Mouse (Mus musculus): Measurements from ENCODE around the gene Stx1a.
A peak's percentile ranks its signal among the peaks of the same experiment; 100 is the strongest.
"Not testable (repeated sequence)": the region's sequence is repeated elsewhere in the genome, so short reads cannot be mapped to it uniquely, and the experiment has no call there.

Stx1a gene

GRCm38 (mm10) chr5:135042105-135042788 is 19.0 kb downstream of the Stx1a start:
- no peak for DNase-seq

- DNase-seq: no peak
Measured at GRCm38 (mm10) chr5:135044575-135044974, 21.3 kb downstream of the Stx1a start.

- no peak for DNase-seq
Measured at GRCm38 (mm10) chr5:135048539-135048938, 25.3 kb downstream of the Stx1a start.

- not testable (repeated sequence) for DNase-seq
Measured at GRCm38 (mm10) chr5:135049268-135049667, 26.0 kb downstream of the Stx1a start.

- DNase-seq: no peak
Measured at GRCm38 (mm10) chr5:135053356-135053755, 30.1 kb downstream of the Stx1a start.

- DNase-seq: peak; percentile 94 to 96
Measured at GRCm38 (mm10) chr5:135063629-135064381, 40.5 kb downstream of the Stx1a start, which contains the start of gene Dnajc30. TSS of gene Dnajc30 (plus strand) at chr5:135064202.

GRCm38 (mm10) chr5:135064382-135064766 is 41.1 kb downstream of the Stx1a start:
- DNase-seq: no peak

- not testable (repeated sequence) for DNase-seq
Measured at GRCm38 (mm10) chr5:135064909-135065446, 41.7 kb downstream of the Stx1a start, which contains the start of gene Bud23. TSS of gene Bud23 (minus strand) at chr5:135064959.

- no peak for DNase-seq
Measured at GRCm38 (mm10) chr5:135066008-135066407, 42.7 kb downstream of the Stx1a start.

GRCm38 (mm10) chr5:135070448-135070847 is 47.2 kb downstream of the Stx1a start:
- no peak for DNase-seq

- no peak for DNase-seq
Measured at GRCm38 (mm10) chr5:135072061-135072460, 48.8 kb downstream of the Stx1a start.

GRCm38 (mm10) chr5:135072720-135073119 is 49.4 kb downstream of the Stx1a start:
- no peak for DNase-seq

GRCm38 (mm10) chr5:135073349-135074150 is 50.3 kb downstream of the Stx1a start:
- no peak for DNase-seq

GRCm38 (mm10) chr5:135075655-135076054 is 52.4 kb downstream of the Stx1a start:
- no peak for DNase-seq

GRCm38 (mm10) chr5:135076368-135076767 is 53.1 kb downstream of the Stx1a start:
- no peak for DNase-seq

GRCm38 (mm10) chr5:135076931-135077505 is 53.7 kb downstream of the Stx1a start:
- no peak for DNase-seq

GRCm38 (mm10) chr5:135077564-135078481 is 54.5 kb downstream of the Stx1a start, which contains the start of gene Vps37d:
TSS of gene Vps37d (minus strand) at chr5:135078266.
- peak; percentile 85 to 88 for DNase-seq

- DNase-seq: no peak
Measured at GRCm38 (mm10) chr5:135078482-135078810, 55.2 kb downstream of the Stx1a start.

GRCm38 (mm10) chr5:135079578-135079977 is 56.3 kb downstream of the Stx1a start:
- no peak for DNase-seq

- DNase-seq: no peak
Measured at GRCm38 (mm10) chr5:135080539-135080938, 57.3 kb downstream of the Stx1a start.

- DNase-seq: no peak
Measured at GRCm38 (mm10) chr5:135086871-135087270, 63.6 kb downstream of the Stx1a start.

All from thymus, postnatal 36 days (tissue).